Mouse (Mus musculus) embryonic fibroblast, embryonic 13.5 days (primary cell): ENCODE measurements around the gene Cntnap1.

Experiments
- CTCF ChIP-seq: IDR thresholded peaks from 2 replicates; pipeline ENCODE4 v1.5.1; 2011; ENCODE audit warnings: mild to moderate bottlenecking, control low read depth, low read length, moderate library complexity, borderline replicate concordance; ENCODE audit not compliant: insufficient read depth
- POLR2A ChIP-seq: IDR thresholded peaks from 2 replicates; pipeline ENCODE4 v1.6.1; 2011; ENCODE audit warnings: low read depth, mild to moderate bottlenecking, control low read depth, low read length, moderate library complexity

DNA sequence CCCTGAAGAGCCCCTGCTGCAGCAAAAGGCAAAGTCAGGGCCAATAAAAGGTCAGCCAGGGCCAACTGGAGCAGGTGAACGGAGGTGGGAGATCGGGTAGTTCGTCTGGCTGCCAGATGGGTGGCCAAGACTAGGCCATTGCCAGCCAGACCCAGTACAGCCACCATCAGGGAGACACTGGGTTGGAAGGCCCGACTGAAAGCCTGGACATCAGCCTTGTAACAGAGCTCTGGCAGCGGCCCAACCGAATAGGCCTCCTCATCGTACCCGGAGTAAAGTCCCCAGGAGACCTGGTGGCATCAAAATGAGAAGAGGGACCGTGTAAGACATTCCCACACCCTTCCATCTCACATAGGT is 4.0 kb downstream of the Cntnap1 start:
- TF ChIP-seq CTCF: no peak
- no peak for TF ChIP-seq POLR2A
